Mouse (Mus musculus) left cerebral cortex, adult 2 months (tissue): ENCODE results near the gene Pcgf2. TPM values are rescaled to one million over a fixed set of nuclear protein-coding genes. Genes with fewer than 3 reads are reported as not detected.

Experiments used
- DNase-seq, 2 experiments: peaks; one replicate each; pipeline ENCODE4 v3.0.0; 2021 to 2022; ENCODE audit warnings: low spot score in 2 of 2, mixed read lengths in 1 of 2; ENCODE audit errors: extremely low spot score in 1 of 2
- H3K27ac ChIP-seq: fragments of 200-600 bp; 2 replicates; pipeline ENCODE4 v1.8.1; 2022
- H3K4me3 ChIP-seq: fragments of 200-600 bp; 2 replicates; pipeline ENCODE4 v1.8.1; 2022
- CTCF ChIP-seq: fragments of 200-600 bp; IDR thresholded peaks from 2 replicates; pipeline ENCODE4 v1.8.1; 2022; ENCODE audit warnings: antibody characterized with exemption, mild to moderate bottlenecking, moderate library complexity
- intact Hi-C: fragments of 180-260 bp; cut with DNase I; formaldehyde crosslinking; loops from one replicate; pipeline ENCODE4 v1.15.1; 2025
- total RNA-seq, 2 experiments: library from RNA; stranded (reverse); gene quantifications; 2 replicates each; pipeline ENCODE4 v1.2.3; 2021

The Pcgf2 gene
- total RNA-seq, 2 experiments from 2014 or later: 36.2 to 39.6 TPM

DNA sequence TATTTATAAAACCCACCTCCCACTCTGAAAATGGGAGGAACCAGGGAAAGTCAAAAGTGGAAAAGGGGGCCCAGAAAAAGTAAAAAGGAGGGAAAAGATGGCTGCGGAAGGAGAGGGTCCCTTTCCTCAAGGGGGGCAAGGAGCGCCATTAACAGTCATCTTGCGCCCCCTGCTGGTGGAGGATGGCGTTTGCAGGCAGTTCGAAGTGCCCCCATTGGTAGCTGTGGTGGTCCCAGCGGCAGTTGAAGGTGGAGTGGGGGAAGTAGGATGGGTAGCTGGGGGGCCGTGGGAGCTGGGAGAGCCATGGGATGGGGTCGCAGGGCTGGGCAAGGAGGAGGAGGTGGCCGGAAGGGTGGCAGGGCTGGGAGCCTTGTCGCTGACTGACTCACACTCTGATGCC, 10.4 kb downstream of the Pcgf2 start:
- intact Hi-C loops: loop anchor here (1.0 to 5.0 kb wide), 2 partner anchors 45 to 203 kb away; no protein-coding TSS in a partner anchor
- Histone ChIP-seq H3K27ac (no peak overlapping the region), H3K4me3 (no peak overlapping the region)
- TF ChIP-seq CTCF: peak; percentile 83
- DNase-seq: peak in 1 of 2 experiments; percentile 69

DNA sequence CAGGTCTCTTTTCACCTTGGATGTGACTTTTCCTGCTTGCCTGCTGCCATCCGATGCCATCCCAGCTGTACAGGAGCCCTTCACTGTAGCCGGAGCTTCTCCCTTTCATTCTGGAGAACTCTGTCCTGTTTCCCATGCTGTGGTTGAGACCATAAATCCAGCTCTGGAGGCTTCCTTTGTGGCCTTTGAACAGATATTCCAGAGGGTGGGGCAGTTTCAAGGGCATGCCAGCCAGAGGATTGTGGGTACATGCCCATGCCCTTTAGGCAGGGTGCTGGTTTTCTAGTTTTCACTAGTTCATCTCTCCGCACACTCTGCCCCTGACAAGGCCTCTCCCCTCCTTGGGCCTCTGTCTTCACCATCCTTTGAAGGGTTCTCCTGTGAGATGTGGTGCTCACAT, 13.2 kb downstream of the Pcgf2 start:
- intact Hi-C loops: no loop called here
- H3K4me3 ChIP-seq: no peak overlapping the region
- no peak overlapping the region for H3K27ac ChIP-seq
- no peak for TF ChIP-seq CTCF
- no peak for DNase-seq

DNA sequence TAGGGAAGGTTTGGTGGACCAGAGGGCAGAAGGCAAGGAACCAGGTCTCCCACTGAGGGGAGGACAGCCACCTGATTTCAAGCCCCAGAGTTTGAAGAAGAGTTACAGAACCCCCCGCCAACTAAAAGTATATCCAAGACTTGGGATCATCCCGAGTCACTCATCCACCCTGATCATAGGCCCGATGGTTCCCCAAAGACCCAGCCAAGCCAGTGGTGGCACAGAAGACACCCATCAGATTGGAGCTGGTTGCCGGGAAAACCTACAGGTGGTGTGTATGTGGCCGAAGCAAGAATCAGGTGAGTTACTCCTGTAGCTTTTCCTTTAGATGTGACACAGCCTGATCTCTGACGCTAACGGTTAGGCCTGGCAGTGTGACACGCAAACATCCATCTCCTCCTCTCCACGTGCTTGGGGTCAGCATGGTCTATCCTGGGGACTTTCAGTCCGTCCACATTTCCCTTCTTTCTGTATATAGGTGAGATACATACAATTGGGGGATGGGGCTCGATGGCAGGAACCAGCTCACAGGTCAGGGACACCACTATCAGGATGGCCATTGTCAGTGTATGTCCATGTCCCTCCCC, 13.9 kb downstream of the Pcgf2 start:
- TF ChIP-seq CTCF: no peak
- Histone ChIP-seq H3K4me3 (peak overlapping the region; percentile 48), H3K27ac (peak overlapping the region; percentile 32; the same call in 1 of the 2 replicates)
- no peak for DNase-seq
- intact Hi-C loops: no loop called here

DNA sequence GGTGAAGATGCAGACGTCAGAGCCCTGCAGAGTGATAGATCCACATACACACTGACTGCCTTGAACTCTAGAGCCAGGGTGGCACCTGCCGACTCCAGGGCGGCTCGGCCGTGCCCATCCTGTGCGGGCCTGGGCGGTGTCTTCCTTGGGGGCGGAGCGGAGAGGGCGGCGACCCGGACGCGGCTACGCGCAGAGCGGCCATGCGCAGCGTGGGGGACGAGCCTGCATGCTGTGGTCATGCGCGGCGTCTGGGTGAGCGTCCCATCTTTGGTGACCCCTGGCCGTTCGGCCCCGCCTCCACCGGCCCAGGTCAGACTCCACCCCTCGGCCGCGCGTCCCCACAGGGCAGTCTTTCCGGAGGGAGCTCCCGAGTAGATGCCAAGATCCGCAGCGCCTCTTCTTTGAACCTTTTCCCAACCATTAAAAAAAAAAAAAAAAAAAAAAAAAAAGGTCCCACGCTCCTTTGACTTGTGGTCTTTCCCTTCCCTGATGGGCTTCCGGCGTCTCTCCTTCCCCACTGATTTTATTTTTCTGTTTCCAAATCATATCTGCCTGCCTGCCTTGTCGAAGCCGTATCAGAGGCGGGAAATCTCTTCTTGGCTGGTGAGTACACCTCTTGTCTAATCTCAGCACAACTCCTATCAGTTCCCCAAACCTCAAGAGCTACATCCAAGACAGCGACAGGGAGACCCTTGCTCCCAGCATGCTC, 14.5 kb downstream of the Pcgf2 start, which contains the start of gene Cisd3:
Gene Cisd3 (plus strand): TSS at position 214 of the 709 bp plus-strand sequence.
- TF ChIP-seq CTCF: no peak
- Histone ChIP-seq H3K4me3 (peak within 1 kb of the TSS; percentile 48), H3K27ac (peak within 1 kb of the TSS; percentile 79)
- DNase-seq: peak; percentile 88
- intact Hi-C loops: loop anchor here (1.0 kb wide), 1 partner anchor 55 kb away; no protein-coding TSS in a partner anchor

DNA sequence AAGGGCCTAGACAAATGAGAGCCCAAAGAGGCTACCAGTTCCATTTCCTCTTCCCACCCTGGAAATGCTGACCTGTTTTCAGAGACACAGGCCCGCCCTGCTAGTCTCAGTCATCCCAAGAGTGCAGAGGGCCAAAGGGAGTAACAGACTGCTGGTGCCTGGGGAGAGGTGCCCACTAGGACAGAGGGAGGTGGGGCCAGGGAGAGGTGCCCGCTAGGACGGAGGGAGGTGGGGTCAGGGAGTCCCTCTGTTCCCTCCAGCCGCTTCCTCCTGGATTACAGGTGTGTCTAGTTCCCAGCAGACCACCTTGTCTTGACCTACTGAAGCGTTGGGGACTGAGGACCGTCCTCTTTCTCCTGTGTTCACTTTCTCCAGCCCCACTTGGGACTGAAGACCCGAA, 15.5 kb downstream of the Pcgf2 start:
- intact Hi-C loops: loop anchor here (1.0 kb wide), 1 partner anchor 54 kb away; no protein-coding TSS in a partner anchor
- Histone ChIP-seq H3K4me3 (no peak overlapping the region), H3K27ac (peak overlapping the region; percentile 79)
- no peak for TF ChIP-seq CTCF
- no peak for DNase-seq

DNA sequence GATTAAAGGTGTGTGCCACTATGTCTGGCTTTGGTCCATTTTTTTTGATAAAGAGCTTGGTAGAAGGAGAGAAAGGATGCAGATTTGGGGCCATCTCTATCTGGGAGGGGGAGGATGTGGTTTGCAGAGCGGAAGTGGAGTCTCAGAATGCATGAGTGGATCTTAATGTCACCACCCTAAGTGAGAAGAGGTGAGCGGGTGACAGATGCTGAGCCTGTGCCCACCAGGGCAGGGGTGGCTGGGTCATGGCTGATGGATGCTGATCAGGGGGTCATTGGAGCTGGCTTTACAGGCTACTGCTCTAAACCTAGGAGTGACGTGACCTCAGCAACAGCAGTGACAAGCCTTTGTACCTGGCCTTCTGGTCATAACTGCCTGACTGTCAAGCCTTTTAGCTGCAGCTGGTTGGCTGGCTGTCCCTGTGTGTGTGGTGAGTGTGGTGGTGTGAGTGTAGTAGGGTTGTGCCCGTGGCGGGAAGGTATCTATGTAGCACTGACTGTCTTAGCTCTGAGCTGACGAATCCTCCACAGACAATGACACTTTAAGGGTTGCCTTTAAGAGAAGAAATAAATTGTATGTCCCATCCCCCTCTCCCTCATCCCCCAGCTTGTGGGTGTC, 16.1 kb downstream of the Pcgf2 start:
- intact Hi-C loops: no loop called here
- H3K27ac ChIP-seq: no peak overlapping the region
- no peak for TF ChIP-seq CTCF
- DNase-seq: no peak
- no peak overlapping the region for H3K4me3 ChIP-seq

DNA sequence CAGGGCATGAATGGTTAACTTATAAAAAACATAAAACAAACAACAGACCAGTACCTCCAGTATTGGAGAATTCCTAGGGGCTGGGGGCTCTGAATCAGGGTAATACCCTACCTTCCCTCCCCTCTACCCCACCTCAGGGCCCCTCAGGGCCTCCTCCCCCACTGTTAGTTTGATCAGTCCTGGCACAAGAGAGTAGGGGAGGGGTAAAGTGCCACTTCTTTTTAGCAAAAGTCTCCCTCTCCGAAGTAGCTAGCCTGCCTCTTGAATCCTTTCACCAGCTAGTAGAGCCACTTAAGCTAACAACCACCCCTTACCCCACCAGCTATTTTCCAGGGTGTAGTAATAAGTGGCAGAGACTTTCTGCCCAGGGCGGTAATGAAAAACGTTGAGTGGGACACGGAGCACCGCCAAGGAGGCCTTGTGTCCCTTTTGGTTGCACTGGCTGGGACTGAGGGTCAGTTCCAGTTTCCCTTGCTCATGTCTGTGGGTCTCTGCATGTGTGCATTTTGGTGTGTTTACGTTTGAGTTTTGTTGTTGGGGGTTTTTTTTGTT, 17.7 kb downstream of the Pcgf2 start:
- no peak for DNase-seq
- intact Hi-C loops: no loop called here
- Histone ChIP-seq H3K27ac (no peak overlapping the region), H3K4me3 (no peak overlapping the region)
- TF ChIP-seq CTCF: no peak

DNA sequence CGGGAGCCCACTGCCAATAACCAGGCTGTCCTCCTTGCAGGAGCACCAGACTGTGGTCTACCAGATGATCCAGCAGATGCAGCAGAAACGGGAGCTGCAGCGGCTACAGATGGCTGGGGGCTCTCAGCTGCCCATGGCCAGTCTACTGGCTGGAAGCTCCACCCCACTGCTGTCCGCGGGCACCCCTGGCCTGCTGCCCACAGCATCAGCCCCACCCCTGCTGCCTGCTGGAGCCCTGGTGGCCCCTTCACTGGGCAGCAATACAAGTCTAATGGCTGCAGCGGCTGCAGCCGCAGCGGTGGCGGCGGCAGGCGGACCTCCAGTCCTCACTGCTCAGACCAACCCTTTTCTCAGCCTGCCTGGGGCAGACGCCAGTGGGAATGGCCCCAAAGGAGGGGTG, 19.9 kb downstream of the Pcgf2 start:
- no peak overlapping the region for H3K4me3 ChIP-seq
- TF ChIP-seq CTCF: no peak
- intact Hi-C loops: no loop called here
- no peak overlapping the region for H3K27ac ChIP-seq
- no peak for DNase-seq

DNA sequence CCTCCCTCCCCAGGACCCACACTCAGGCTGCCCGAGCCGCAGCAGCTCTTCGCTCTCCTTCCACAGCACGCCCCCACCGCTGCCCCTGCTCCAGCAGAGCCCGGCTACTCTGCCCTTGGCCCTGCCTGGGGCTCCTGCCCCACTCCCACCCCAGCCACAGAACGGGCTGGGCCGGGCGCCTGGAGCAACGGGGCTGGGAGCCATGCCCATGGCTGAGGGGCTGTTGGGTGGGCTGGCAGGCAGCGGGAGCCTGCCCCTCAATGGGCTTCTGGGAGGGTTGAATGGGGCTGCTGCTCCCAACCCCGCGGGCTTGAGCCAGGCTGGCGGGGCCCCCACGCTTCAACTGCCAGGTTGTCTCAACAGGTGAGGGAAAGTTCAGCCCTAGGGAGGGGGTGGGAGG, 22.0 kb downstream of the Pcgf2 start:
- TF ChIP-seq CTCF: no peak
- intact Hi-C loops: no loop called here
- no peak for DNase-seq
- Histone ChIP-seq H3K4me3 (no peak overlapping the region), H3K27ac (no peak overlapping the region)

DNA sequence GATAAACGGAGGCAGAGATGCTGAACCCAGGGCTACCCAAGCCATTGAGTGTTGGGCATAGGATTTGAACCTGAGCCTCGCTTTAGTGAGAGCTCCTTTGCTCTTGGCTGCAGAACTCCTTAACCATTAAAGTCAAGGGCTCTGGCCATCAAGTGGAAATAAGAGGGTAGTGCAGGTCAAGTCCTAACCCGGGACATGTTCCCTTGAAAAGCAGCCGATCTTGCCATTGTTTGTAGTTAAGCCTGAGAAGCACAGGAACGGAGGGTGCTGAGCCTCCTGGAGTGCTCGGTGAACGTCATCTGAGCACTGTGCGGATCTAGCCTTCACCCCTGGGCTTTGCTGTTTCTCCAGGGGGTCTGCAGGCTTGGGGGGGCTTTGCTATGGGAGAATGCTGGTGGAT, 22.5 kb downstream of the Pcgf2 start:
- intact Hi-C loops: no loop called here
- DNase-seq: no peak
- Histone ChIP-seq H3K4me3 (no peak overlapping the region), H3K27ac (no peak overlapping the region)
- TF ChIP-seq CTCF: no peak; the same call in 1 of the 2 replicates

DNA sequence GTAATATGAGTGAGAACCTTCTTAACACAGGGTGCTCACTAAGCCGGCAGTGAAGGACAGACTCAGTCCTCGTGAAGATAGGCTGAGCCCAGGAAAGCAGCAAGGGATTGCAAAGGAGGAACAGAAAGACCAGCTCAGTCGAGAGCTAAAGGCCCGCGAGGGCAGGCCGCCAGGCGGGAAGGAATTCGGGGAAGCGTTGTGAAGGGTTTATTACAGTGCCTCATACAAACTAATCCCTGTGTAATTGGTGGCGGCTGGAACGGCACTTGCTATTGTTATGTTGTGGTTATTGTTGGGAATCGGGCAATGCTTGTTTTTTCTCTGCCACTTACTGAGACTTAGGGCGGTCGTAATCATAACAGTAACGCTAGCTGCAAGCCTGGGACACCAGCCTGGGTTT, 22.9 kb downstream of the Pcgf2 start:
- no peak for TF ChIP-seq CTCF
- intact Hi-C loops: no loop called here
- no peak for DNase-seq
- Histone ChIP-seq H3K4me3 (no peak overlapping the region), H3K27ac (no peak overlapping the region)
